Mouse (Mus musculus) myocyte (in vitro differentiated cells): ENCODE measurements around the gene Cd101.

Experiments used
- CEBPB ChIP-seq: IDR thresholded peaks from 2 replicates; pipeline ENCODE4 v1.6.1; 2011; ENCODE audit warnings: mild to moderate bottlenecking, moderate library complexity; ENCODE audit not compliant: poor library complexity, insufficient read depth, severe bottlenecking
- POLR2A ChIP-seq: IDR thresholded peaks from one replicate; pipeline ENCODE4 v1.6.1; 2011; ENCODE audit warnings: low read depth, mild to moderate bottlenecking, control low read depth, moderate library complexity; ENCODE audit not compliant: insufficient read length
- POLR2AphosphoS2 ChIP-seq: IDR thresholded peaks from one replicate; pipeline ENCODE4 v1.6.1; 2011; ENCODE audit warnings: low read depth, control low read depth; ENCODE audit not compliant: insufficient read length
- TCF12 ChIP-seq: IDR thresholded peaks from one replicate; pipeline ENCODE4 v1.6.1; 2011; ENCODE audit warnings: mild to moderate bottlenecking, control low read depth; ENCODE audit not compliant: poor library complexity, insufficient read depth, severe bottlenecking

GRCm38 (mm10) chr3:100998904-100999340, 30.4 kb downstream of the Cd101 start:
- no peak for TF ChIP-seq POLR2A
- no peak for TF ChIP-seq POLR2AphosphoS2
- no peak for TF ChIP-seq CEBPB
- no peak for TF ChIP-seq TCF12
